Mouse (Mus musculus): ENCODE measurements around the gene Ubxn6.

DNA sequence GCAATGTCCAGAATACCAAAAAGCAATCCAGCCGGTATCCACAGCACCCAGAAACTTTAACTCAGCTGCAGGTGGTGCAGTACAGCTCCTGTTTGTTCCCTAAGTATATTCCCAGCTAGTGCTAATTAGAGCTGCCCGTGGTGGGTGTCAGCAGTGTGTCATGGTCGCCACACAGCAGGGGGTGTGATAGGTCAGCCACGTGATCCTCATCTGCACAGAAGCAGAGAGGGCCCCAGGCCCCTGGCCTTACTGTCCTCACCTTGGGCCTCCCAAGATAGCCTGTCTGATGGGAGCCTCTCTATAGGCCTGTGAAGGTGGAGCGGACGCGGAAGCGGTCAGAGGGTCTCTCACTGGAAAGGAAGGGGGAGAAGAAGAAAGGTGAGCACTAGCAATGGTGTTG is 23.4 kb upstream of the Ubxn6 start:
- TF ChIP-seq MAFK (IDR thresholded peaks at IDR 0.05; ENCODE audit: insufficient read depth, low read depth, low read length) (no peak), CHD2 (IDR thresholded peaks at IDR 0.05; ENCODE audit: low read depth, low read length) (no peak), HCFC1 (IDR thresholded peaks at IDR 0.05; ENCODE audit: borderline replicate concordance, insufficient read depth, low read length) (no peak), ZC3H11A (IDR thresholded peaks at IDR 0.05; ENCODE audit: borderline replicate concordance, low read depth, low read length) (no peak)

All from ES-E14 (cell line).